Mouse (Mus musculus) cerebellum, adult 11-12 months (tissue): ENCODE measurements around the gene Pcdh15.
A peak's percentile ranks its signal among the peaks of the same experiment; 100 is the strongest.

Source experiments
- DNase-seq: peaks from one replicate; pipeline ENCODE4 v3.0.0; 2022

Gene Pcdh15

GRCm38 (mm10) chr10:73384003-73384402 is 284.9 kb downstream of the Pcdh15 start:
- DNase-seq, result no peak

DNA sequence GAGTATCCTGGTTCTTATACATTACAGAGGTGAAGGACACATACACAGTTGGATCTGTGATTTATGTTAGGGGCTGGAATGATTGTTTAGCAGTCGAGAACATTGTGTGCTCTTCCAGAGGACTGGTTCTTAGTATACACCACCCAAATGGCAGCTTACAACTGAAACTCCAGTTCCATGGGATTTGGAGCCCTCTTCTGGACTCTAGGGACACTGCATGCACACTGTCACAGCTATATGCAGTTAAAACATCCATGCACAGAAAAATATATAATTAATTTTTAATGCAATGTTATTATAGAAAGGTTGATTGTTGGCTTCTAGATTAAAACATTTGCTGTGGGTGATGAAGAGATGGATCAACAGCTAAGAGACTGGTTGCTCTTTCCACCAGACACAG is 301.3 kb downstream of the Pcdh15 start:
- no peak for DNase-seq

DNA sequence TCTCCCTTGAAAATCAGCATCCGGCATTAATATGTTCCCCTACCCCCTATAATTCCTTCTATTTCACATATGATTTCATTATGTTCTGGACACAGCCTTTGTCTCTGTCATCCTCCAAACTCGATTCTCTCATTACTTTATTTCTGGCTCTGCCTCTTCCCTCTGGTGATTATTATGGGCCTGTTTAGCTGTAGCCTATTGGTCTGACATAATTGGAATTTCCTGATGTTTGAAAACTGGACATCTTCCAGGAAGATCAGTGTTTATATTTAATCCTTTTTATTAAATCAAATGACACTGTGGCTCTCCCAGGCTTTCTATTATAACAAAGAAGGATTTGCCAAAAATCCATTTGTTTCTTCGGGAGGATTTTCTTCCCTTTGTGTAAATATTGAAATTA is 326.3 kb downstream of the Pcdh15 start:
- no peak for DNase-seq

GRCm38 (mm10) chr10:73431345-73431744 is 332.2 kb downstream of the Pcdh15 start:
- DNase-seq, result no peak

- DNase-seq, result no peak
Measured at GRCm38 (mm10) chr10:73484082-73484481, 384.9 kb downstream of the Pcdh15 start.

DNA sequence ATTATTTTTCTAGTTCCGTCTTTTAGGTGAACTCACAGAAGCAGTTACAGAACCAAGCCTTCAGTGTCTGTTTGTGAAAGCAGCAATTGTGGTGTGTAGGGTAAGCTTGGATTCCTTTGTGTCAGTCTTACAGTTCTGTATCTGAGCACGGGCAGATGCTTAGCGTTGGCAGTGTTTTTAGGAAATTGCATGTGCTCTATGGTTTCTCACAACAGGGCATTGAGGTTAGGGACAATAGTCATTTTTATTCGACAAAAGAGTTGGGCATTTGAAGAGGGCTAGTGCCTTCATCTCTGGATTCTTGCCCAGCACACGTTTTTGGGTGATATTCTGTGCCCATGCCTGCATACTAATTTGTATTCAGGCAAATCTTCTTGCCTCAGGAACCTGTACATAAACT is 392.5 kb downstream of the Pcdh15 start:
- DNase-seq, result peak; percentile 2

DNA sequence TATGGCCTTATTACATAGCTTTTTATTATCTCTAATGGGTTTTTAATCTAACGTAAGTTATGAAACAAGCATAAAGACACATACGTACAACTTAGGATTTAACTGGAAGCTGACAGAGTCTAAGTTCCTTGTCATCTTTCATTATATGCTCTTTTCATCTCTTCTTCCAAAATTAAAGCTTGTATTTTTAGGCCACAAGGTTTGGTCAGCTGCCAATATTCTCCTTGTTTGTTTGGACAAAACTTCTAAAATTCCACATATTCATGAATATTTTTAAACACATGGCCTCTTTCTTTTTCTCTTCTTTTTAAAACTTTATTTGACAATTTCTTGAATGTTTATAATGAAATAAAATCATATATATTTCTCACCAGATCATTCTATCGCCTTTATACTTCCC is 415.7 kb downstream of the Pcdh15 start:
- no peak for DNase-seq

GRCm38 (mm10) chr10:73515742-73516141 is 416.6 kb downstream of the Pcdh15 start:
- DNase-seq, result no peak

DNA sequence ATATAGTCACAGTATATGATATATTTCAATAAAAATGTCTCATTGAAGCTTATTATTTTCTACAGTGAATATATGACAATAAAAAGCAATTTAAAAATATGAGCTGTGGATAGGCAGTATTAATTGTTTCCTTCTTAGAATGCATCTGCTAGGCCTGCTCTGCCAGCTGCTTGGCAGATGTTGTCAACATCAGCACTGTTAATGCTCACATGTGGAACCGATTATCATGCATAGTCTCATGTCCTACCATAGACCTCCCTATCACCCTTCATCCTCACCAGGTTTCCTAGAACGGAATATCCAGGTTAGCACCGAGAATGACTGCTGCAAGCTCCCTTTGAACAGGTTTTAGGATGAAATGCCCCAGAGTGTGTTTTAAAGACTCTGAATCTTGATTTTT is 420.3 kb downstream of the Pcdh15 start:
- no peak for DNase-seq

GRCm38 (mm10) chr10:73552831-73553230 is 453.7 kb downstream of the Pcdh15 start:
- no peak for DNase-seq

- no peak for DNase-seq
Measured at GRCm38 (mm10) chr10:73564216-73564615, 465.1 kb downstream of the Pcdh15 start.

- no peak for DNase-seq
Measured at GRCm38 (mm10) chr10:73574711-73575297, 475.7 kb downstream of the Pcdh15 start.

- no peak for DNase-seq
Measured at GRCm38 (mm10) chr10:73667501-73667900, 568.4 kb downstream of the Pcdh15 start.

GRCm38 (mm10) chr10:73700519-73701286 is 601.6 kb downstream of the Pcdh15 start:
- DNase-seq, result no peak

DNA sequence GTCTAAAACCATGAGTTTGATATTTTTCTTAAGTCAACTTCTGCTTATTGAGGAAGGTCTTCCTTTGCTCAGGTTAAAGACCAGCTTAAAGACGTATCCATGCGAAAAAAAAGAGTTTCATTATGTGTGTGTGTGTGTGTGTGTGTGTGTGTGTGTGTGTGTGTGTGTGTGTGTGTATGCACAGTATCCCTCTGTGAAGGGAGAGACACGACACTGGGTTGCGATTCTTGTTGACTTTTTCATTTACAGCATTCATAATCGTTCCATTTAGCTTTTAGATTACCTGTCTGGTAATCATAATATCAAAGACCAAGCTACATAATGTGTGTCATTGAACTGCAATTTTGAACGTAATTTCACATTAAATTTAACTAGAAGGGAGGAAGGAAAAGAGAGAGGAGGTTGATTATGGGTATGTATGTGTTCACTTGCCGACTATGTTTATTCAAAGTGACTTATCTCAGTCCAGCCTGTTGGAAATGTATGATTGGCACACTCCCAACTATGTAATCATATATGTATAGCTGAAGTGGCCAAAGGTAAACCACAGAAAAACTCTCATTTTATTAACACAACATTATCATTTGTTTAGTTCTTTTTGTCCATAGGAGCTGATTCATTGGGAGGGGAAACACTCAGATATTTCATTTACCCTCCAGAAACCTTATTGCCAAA is 626.6 kb downstream of the Pcdh15 start:
- no peak for DNase-seq

GRCm38 (mm10) chr10:73733246-73733645 is 634.1 kb downstream of the Pcdh15 start:
- DNase-seq, result no peak

GRCm38 (mm10) chr10:73749021-73749420 is 649.9 kb downstream of the Pcdh15 start:
- DNase-seq, result no peak

DNA sequence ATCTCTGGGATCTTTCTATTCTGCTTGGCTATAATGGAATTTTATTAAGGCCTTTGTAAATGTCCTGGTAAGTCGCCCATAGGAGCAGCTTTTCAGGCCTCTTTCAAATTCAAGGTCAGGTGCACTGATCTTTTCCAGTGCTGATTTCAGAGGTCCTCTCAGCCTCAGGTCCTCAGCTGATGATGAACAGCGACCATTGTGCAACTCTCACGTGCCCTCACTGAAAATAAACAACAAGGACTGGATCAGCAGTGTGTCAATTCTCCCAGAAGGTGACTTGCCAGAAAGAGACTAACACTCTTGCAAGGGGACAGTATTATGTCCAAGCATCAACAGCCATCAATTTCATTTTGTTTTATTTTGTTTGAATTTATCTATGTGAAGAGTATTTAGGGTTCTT is 654.7 kb downstream of the Pcdh15 start:
- no peak for DNase-seq

- no peak for DNase-seq
Measured at GRCm38 (mm10) chr10:73782945-73783344, 683.8 kb downstream of the Pcdh15 start.

DNA sequence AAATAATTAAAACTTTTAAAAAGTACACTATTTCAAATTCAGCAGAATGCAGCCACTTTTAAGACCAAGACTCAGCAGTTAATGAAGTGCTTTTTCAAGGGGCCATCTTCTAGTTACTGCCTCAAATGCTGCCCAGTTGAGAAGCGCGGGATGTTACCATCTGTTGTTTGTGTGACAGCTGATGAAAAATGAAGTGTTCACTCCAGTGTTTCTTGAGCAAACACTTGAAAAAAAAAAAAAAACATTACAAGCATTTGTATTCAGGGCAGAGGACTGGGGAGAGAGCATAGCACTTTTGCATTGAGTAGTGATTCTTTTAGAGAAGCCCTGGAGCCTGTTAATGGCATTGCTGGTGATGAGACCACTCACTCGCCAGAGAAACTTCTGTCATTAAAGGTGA is 689.0 kb downstream of the Pcdh15 start:
- no peak for DNase-seq

DNA sequence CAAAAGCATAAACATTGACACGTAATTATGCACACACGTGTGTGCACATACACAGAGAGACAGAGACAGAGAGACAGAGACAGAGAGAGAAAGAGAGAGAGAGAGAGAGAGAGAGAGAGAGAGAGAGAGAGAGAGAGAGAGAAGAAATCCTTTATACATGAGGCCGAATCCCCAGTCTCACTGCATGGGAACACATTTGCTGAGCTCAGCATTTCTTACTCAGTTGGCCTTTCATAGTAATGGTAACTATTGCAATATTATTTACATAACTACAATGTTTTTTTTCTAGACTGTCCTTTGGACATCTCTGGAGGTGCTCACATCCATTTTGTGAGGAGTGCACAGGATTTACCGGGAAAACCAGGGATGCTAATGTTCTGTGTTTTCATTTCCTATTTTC is 705.9 kb downstream of the Pcdh15 start:
- DNase-seq, result no peak

DNA sequence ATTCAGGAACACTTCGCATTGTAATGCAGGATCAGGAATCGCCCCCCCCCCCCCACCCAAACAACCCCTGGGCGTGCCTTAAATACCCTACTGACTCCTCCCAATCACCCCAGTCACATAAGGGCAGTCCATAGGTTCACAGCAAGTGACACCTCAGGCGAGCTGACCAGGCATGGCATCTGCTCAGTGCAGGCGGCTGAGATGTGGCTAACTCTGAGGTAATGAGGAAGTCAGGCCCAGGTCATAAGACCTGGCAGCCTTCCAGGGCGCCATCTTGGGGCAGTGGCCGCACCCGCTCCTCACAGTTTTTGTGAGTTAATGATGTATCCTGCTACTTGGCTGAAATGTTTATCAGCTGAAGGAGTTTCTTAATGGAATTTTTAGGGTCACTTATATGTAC is 713.2 kb downstream of the Pcdh15 start:
- no peak for DNase-seq

DNA sequence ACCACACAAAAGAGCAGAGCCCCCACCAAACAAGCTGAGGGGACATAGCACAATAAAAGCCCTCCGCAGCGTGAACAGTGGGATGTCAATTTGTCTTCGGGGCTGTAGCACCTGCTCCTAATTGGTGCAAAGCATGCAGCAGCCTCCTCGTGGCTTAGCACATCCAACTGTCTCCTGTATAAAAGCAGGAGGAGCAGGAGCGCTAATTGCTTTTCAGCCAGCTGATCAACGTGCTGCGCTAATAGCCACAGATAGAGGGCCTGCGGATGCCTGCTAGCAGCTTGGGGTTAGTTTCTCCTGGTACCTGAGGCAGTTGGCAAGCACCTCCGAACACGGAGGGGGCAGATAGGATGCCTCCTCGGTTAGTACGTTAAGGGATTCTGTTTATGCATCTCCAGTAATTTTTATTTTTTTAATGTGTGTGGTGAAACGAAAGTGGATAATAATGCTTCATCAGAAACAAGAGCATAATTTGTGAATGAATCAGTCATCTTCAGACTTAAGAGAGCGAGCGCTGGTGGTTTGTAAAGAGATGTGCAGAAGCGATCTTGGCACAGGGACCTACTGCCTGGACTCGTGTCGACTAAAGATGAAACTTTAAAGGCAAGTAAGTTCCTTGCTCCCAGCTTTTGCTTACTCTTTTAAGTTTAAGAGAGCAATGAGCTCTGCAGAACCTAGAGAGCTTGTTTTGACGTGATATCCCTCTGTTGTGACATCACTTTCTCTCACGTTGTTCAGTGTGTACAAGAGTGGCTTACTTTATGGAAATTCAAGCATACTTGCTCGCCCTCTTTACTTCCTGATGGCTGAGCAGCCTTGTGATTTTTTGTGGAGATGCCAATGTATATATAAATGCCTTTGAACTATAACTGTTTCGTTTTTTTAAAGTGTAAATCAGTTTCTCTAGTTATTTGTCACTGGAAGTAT is 722.8 kb downstream of the Pcdh15 start:
- DNase-seq, result peak; percentile 24
